Mouse (Mus musculus) kidney, embryonic 16.5 days (tissue): Measurements from ENCODE around the gene Ptpdc1. TPM values are rescaled to one million over a fixed set of nuclear protein-coding genes. Genes with fewer than 3 reads are reported as not detected.

Experiments used
- ATAC-seq: fragments of 200-750 bp; cut with Nextera tagmentation; 2 replicates; pipeline ENCODE4 v1.8.0; 2017; ENCODE audit warnings: moderate TSS enrichment; ENCODE audit not compliant: low FRiP score, low TSS enrichment
- H3K27ac ChIP-seq: fragments of 300-500 bp; sonication (generic); 2 replicates; pipeline ENCODE4 v1.5.1; 2014; ENCODE audit warnings: low read length
- H3K27me3 ChIP-seq: fragments of 300-500 bp; sonication (generic); 2 replicates; pipeline ENCODE4 v1.6.1; 2014; ENCODE audit warnings: low read length, control low read depth, mixed read lengths; ENCODE audit not compliant: insufficient read depth
- H3K36me3 ChIP-seq: fragments of 300-500 bp; sonication (generic); 2 replicates; pipeline ENCODE4 v1.6.1; 2014; ENCODE audit warnings: low read length, control low read depth, mixed read lengths; ENCODE audit not compliant: insufficient read depth
- H3K4me1 ChIP-seq: fragments of 300-500 bp; sonication (generic); 2 replicates; pipeline ENCODE4 v1.6.1; 2014; ENCODE audit warnings: low read length, control low read depth, mixed read lengths; ENCODE audit not compliant: insufficient read depth
- H3K4me2 ChIP-seq: fragments of 300-500 bp; sonication (generic); replicated peaks from 2 replicates; pipeline ENCODE4 v1.6.1; 2014; ENCODE audit warnings: low read depth, low read length
- H3K4me3 ChIP-seq: fragments of 300-500 bp; sonication (generic); 2 replicates; pipeline ENCODE4 v1.5.1; 2014; ENCODE audit warnings: mild to moderate bottlenecking, low read length
- H3K9ac ChIP-seq: fragments of 300-500 bp; sonication (generic); replicated peaks from 2 replicates; pipeline ENCODE4 v1.6.1; 2014; ENCODE audit warnings: low read length
- H3K9me3 ChIP-seq: fragments of 300-500 bp; sonication (generic); 2 replicates; pipeline ENCODE4 v1.6.1; 2016; ENCODE audit warnings: low read length, control low read depth
- WGBS: fragments of 180-500 bp; shearing (Covaris S2); extraction: QIAGEN DNeasy Blood & Tissue Kit; methylation state at CpG from one replicate; pipeline ENCODE4 v1.1.7; 2014; 5-methylcytosine and 5-hydroxymethylcytosine counted together
- polyA plus RNA-seq: library from polyadenylated mRNA; unstranded; fragments of >200 nt; fragmentation: Nextera tagmentation; extraction: Ambion mirVana; gene quantifications from 2 replicates; pipeline ENCODE4 v1.2.1, GENCODE M21; 2015

Ptpdc1 gene
- polyA plus RNA-seq, 1 experiment from 2014 or later: 12.3 TPM

GRCm38 (mm10) chr13:48657791-48658190, 32.3 kb upstream of the Ptpdc1 start:
- Histone ChIP-seq H3K9me3 (no peaks in the 10 kb centered on the region), H3K27me3 (peaks cover 84% of the 10 kb centered on the region), H3K9ac (no peak overlapping the region), H3K36me3 (no peaks in the 10 kb centered on the region), H3K4me1 (peaks cover 14% of the 10 kb centered on the region), H3K4me2 (no peak overlapping the region), H3K4me3 (no peak overlapping the region), H3K27ac (no peak overlapping the region)
- 3% methylated on average over 9 of the region's 9 CpGs for WGBS
- ATAC-seq: no peak

GRCm38 (mm10) chr13:48655637-48656036, 30.2 kb upstream of the Ptpdc1 start:
- H3K9me3 ChIP-seq: no peaks in the 10 kb centered on the region
- 2% methylated on average over 8 of the region's 8 CpGs for WGBS
- H3K4me1 ChIP-seq: peaks cover 13% of the 10 kb centered on the region
- H3K27me3 ChIP-seq: peaks cover 70% of the 10 kb centered on the region
- ATAC-seq: peak; percentile 60
- H3K27ac ChIP-seq: no peak overlapping the region
- no peaks in the 10 kb centered on the region for H3K36me3 ChIP-seq
- H3K9ac ChIP-seq: no peak overlapping the region
- no peak overlapping the region for H3K4me2 ChIP-seq
- no peak overlapping the region for H3K4me3 ChIP-seq

- WGBS: 7% methylated on average over 14 of the region's 14 CpGs
- Histone ChIP-seq H3K9me3 (no peaks in the 10 kb centered on the region), H3K27ac (no peak overlapping the region), H3K27me3 (peaks cover 54% of the 10 kb centered on the region), H3K4me2 (no peak overlapping the region), H3K4me1 (peaks cover under 1% of the 10 kb centered on the region; the same call in 1 of the 2 replicates), H3K9ac (no peak overlapping the region), H3K4me3 (no peak overlapping the region), H3K36me3 (no peaks in the 10 kb centered on the region)
- ATAC-seq: peak; percentile 29; the same call in 1 of the 2 replicates
Measured at GRCm38 (mm10) chr13:48653788-48654770, 28.6 kb upstream of the Ptpdc1 start.

GRCm38 (mm10) chr13:48651132-48652065, 25.9 kb upstream of the Ptpdc1 start:
- no peak for ATAC-seq
- Histone ChIP-seq H3K4me3 (no peak overlapping the region), H3K27me3 (peaks cover 28% of the 10 kb centered on the region), H3K4me2 (no peak overlapping the region), H3K4me1 (no peaks in the 10 kb centered on the region), H3K27ac (no peak overlapping the region), H3K9me3 (peaks cover 3% of the 10 kb centered on the region; the same call in 1 of the 2 replicates), H3K9ac (no peak overlapping the region), H3K36me3 (no peaks in the 10 kb centered on the region)
- 54% methylated on average over 6 of the region's 6 CpGs for WGBS

- H3K4me1 ChIP-seq: no peaks in the 10 kb centered on the region
- H3K4me2 ChIP-seq: no peak overlapping the region
- 0% methylated on average over 1 of the region's 1 CpGs for WGBS
- no peak overlapping the region for H3K27ac ChIP-seq
- ATAC-seq: no peak
- no peaks in the 10 kb centered on the region for H3K36me3 ChIP-seq
- no peak overlapping the region for H3K9ac ChIP-seq
- peaks cover 3% of the 10 kb centered on the region; the same call in 1 of the 2 replicates for H3K9me3 ChIP-seq
- peaks cover 20% of the 10 kb centered on the region for H3K27me3 ChIP-seq
- no peak overlapping the region for H3K4me3 ChIP-seq
Measured at GRCm38 (mm10) chr13:48650615-48651014, 25.2 kb upstream of the Ptpdc1 start.

- no peak overlapping the region for H3K4me3 ChIP-seq
- H3K4me2 ChIP-seq: no peak overlapping the region
- ATAC-seq: no peak
- 88% methylated on average over 4 of the region's 4 CpGs for WGBS
- H3K36me3 ChIP-seq: no peaks in the 10 kb centered on the region
- no peak overlapping the region for H3K27ac ChIP-seq
- peaks cover 3% of the 10 kb centered on the region; the same call in 1 of the 2 replicates for H3K9me3 ChIP-seq
- no peak overlapping the region for H3K9ac ChIP-seq
- 0 out of 2 replicates have a peak, but pooled peaks cover 3% of the 10 kb centered on the region for H3K27me3 ChIP-seq
- no peaks in the 10 kb centered on the region for H3K4me1 ChIP-seq
Measured at GRCm38 (mm10) chr13:48646696-48647095, 21.2 kb upstream of the Ptpdc1 start.

GRCm38 (mm10) chr13:48643991-48644390, 18.5 kb upstream of the Ptpdc1 start:
- Histone ChIP-seq H3K27me3 (0 out of 2 replicates have a peak, but pooled peaks cover 2% of the 10 kb centered on the region), H3K4me1 (no peaks in the 10 kb centered on the region), H3K27ac (no peak overlapping the region), H3K36me3 (no peaks in the 10 kb centered on the region), H3K9ac (no peak overlapping the region), H3K4me3 (no peak overlapping the region), H3K9me3 (peaks cover 3% of the 10 kb centered on the region; the same call in 1 of the 2 replicates), H3K4me2 (no peak overlapping the region)
- no peak for ATAC-seq
- 42% methylated on average over 3 of the region's 3 CpGs for WGBS

- WGBS: 83% methylated on average over 6 of the region's 6 CpGs
- Histone ChIP-seq H3K4me2 (no peak overlapping the region), H3K4me1 (no peaks in the 10 kb centered on the region), H3K9ac (no peak overlapping the region), H3K9me3 (peaks cover 3% of the 10 kb centered on the region; the same call in 1 of the 2 replicates), H3K36me3 (no peaks in the 10 kb centered on the region), H3K27ac (no peak overlapping the region), H3K4me3 (no peak overlapping the region), H3K27me3 (0 out of 2 replicates have a peak, but pooled peaks cover 2% of the 10 kb centered on the region)
- no peak for ATAC-seq
Measured at GRCm38 (mm10) chr13:48643072-48643471, 17.6 kb upstream of the Ptpdc1 start.

- ATAC-seq: no peak
- H3K27me3 ChIP-seq: 0 out of 2 replicates have a peak, but pooled peaks cover 2% of the 10 kb centered on the region
- H3K9me3 ChIP-seq: no peaks in the 10 kb centered on the region
- no peaks in the 10 kb centered on the region for H3K4me1 ChIP-seq
- H3K9ac ChIP-seq: no peak overlapping the region
- no peaks in the 10 kb centered on the region for H3K36me3 ChIP-seq
- H3K4me3 ChIP-seq: no peak overlapping the region
- H3K4me2 ChIP-seq: no peak overlapping the region
- no peak overlapping the region for H3K27ac ChIP-seq
Measured at GRCm38 (mm10) chr13:48639570-48639969, 14.1 kb upstream of the Ptpdc1 start.
